Mouse (Mus musculus) liver, adult 2 months (tissue): ENCODE measurements around the gene Arhgef40. TPM values are rescaled to one million over a fixed set of nuclear protein-coding genes. Genes with fewer than 3 reads are reported as not detected.

Experiments
- DNase-seq: peaks from one replicate; pipeline ENCODE4 v3.0.0-alpha.2; 2011; ENCODE audit warnings: low read depth, low spot score; ENCODE audit errors: extremely low read depth
- H3K27ac ChIP-seq: fragments of 200-500 bp; replicated peaks from 2 replicates; pipeline ENCODE4 v1.5.1; 2012; ENCODE audit warnings: low read depth, mild to moderate bottlenecking, control low read depth, inconsistent platforms, low read length; ENCODE audit not compliant: insufficient read depth
- H3K27me3 ChIP-seq: fragments of 200-500 bp; 2 replicates; pipeline ENCODE4 v1.6.1; 2012; ENCODE audit warnings: mild to moderate bottlenecking, moderate library complexity, low read length, inconsistent platforms; ENCODE audit not compliant: control insufficient read depth, insufficient read depth
- H3K36me3 ChIP-seq: fragments of 200-500 bp; 2 replicates; pipeline ENCODE4 v1.6.1; 2012; ENCODE audit warnings: low read length, inconsistent platforms; ENCODE audit not compliant: control insufficient read depth, insufficient read depth
- H3K4me1 ChIP-seq: fragments of 200-500 bp; 2 replicates; pipeline ENCODE4 v1.6.1; 2011; ENCODE audit warnings: low read length; ENCODE audit not compliant: control insufficient read depth, insufficient read depth
- H3K4me3 ChIP-seq: fragments of 200-500 bp; 2 replicates; pipeline ENCODE4 v1.5.1; 2011; ENCODE audit warnings: low read depth, mild to moderate bottlenecking, control low read depth, low read length, moderate library complexity; ENCODE audit not compliant: insufficient read depth
- H3K79me2 ChIP-seq: fragments of 200-500 bp; 2 replicates; pipeline ENCODE4 v1.6.1; 2012; ENCODE audit warnings: inconsistent platforms, mild to moderate bottlenecking, low read length, moderate library complexity; ENCODE audit not compliant: control insufficient read depth, insufficient read depth
- H3K9ac ChIP-seq: fragments of 200-500 bp; 2 replicates; pipeline ENCODE4 v1.6.1; 2012; ENCODE audit warnings: low read depth, mild to moderate bottlenecking, control low read depth, inconsistent platforms, low read length
- CTCF ChIP-seq: fragments of 200-500 bp; IDR thresholded peaks from 2 replicates; pipeline ENCODE4 v1.5.1; 2011; ENCODE audit warnings: low read depth, low read length, control low read depth
- POLR2A ChIP-seq: fragments of 200-500 bp; IDR thresholded peaks from 2 replicates; pipeline ENCODE4 v1.6.1; 2011; ENCODE audit warnings: low read length, control low read depth; ENCODE audit not compliant: insufficient read depth; ENCODE audit errors: extremely low read depth
- WGBS: fragments of 180-500 bp; shearing (Covaris S2); methylation state at CpG from one replicate; pipeline ENCODE4 v1.1.7; 2018; 5-methylcytosine and 5-hydroxymethylcytosine counted together
- polyA plus RNA-seq: library from polyadenylated mRNA; depleted of rRNA; stranded (reverse); fragments of >200 nt; gene quantifications from 2 replicates; pipeline ENCODE4 v1.2.3, GENCODE M21; 2012
- total RNA-seq: library from RNA; depleted of rRNA; stranded (reverse); fragments of >200 nt; gene quantifications from 2 replicates; pipeline ENCODE4 v1.2.3, GENCODE M21; 2014

Arhgef40 gene
- total and polyA plus RNA-seq, 2 experiments, result 6.1 to 16.1 TPM

DNA sequence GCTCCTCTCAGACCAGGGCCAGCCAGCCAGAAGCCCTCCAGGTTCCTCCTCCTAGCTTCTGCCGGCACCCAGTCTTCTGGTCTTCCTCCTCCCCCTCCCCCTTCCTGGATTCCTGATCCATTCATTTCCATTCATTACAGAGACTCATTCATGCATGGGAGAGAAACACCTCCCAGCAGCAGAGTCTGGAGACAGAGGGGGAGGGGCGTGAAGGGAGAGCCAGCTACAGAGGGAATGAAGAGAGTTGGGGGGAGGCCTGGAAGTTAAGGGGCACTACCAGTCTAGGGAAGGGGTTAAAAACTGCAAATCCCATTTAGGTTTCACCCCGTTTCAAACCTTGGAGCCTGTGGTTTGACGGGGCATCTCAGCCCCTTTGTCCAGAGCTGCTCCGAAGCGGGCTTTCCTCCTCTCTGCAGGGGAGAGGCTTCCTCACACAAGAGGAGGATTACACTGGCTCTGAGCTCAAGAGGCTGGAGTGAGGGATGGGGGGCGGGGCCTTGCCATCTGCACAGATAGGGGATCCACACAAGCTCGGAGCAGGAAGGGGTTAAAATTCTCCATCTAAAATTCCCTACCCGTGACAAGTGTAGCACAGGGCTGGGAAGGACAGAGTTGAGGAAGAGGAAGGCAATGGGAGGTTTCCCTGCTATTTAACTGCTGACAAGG, 26.1 kb downstream of the Arhgef40 start:
- 69% methylated on average over 9 of the region's 9 CpGs for WGBS
- Histone ChIP-seq H3K9ac (no peak overlapping the region), H3K79me2 (no peaks in the 10 kb centered on the region), H3K4me3 (no peak overlapping the region), H3K4me1 (peaks cover 5% of the 10 kb centered on the region; the same call in 1 of the 2 replicates), H3K27ac (no peak overlapping the region), H3K27me3 (no peaks in the 10 kb centered on the region), H3K36me3 (peaks cover 11% of the 10 kb centered on the region)
- TF ChIP-seq CTCF (no peak), POLR2A (no peak)
- DNase-seq, result no peak

DNA sequence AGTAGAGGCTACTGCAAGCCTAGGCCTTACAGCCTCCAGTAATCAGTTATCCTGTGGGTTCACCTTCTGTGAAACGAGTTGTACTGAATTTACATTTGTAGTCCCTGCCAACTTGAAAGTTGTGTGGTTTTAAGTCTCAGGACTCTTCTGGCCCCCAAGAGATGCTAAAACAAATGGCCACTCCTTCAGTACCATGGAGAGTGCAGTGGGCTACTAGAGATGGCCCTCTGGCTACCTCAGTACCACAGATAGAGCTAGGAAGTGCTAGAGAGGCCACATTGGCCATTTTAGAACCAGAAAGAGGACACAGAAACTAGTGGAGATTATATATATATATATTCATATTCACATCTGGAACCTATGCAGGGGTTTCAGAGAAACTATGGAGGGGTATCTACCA, 27.2 kb downstream of the Arhgef40 start:
- Histone ChIP-seq H3K9ac (no peak overlapping the region), H3K4me3 (no peak overlapping the region), H3K4me1 (peaks cover 13% of the 10 kb centered on the region), H3K36me3 (peaks cover 8% of the 10 kb centered on the region), H3K27me3 (no peaks in the 10 kb centered on the region), H3K27ac (no peak overlapping the region), H3K79me2 (no peaks in the 10 kb centered on the region)
- no peak for DNase-seq
- WGBS, result 56% methylated on average over 1 of the region's 1 CpGs
- TF ChIP-seq CTCF, result no peak
- no peak for TF ChIP-seq POLR2A

DNA sequence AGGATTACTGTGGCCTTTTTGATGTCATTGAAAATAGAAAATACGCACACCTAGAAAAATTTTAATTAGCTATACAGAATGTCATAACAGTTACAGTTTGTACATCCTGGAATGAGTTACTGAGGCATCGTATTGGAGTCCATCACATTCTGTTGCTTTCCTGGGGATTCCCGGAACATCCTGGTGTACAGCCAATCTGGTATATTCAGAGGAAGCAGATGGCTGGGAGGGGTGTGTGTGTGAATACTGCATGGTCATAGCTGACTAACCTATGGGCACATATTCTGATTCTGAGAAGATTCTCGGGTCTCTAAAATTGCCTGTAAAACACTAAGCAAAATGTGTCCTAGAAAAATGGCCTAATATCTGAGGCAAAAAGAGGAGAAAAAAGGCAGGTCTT, 27.6 kb downstream of the Arhgef40 start:
- DNase-seq, result no peak
- Histone ChIP-seq H3K4me1 (peaks cover 16% of the 10 kb centered on the region), H3K9ac (no peak overlapping the region), H3K36me3 (peaks cover 4% of the 10 kb centered on the region), H3K79me2 (peaks cover 2% of the 10 kb centered on the region; the same call in 1 of the 2 replicates), H3K27ac (no peak overlapping the region), H3K4me3 (no peak overlapping the region), H3K27me3 (no peaks in the 10 kb centered on the region)
- 56% methylated on average over 4 of the region's 4 CpGs for WGBS
- TF ChIP-seq POLR2A (no peak), CTCF (no peak)

DNA sequence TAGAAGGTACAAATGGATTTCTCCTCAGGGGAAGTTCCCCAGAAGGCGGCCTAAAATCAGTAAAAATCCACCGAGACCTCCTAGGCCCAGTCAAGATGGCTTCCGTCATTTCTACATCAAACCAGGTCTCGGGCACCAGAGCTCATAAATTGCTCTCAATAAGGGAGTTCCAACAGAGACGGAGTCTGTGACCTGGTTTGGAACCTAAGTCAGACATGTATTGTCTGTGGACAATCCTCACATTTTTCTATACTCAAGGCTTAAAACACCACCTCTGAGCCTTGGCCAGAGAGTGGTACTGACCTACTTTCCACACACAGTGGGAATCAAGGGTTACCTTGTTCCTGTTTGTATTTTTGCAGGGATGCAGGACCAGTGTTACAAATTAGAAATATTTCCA, 28.0 kb downstream of the Arhgef40 start:
- H3K27ac ChIP-seq, result no peak overlapping the region
- H3K4me1 ChIP-seq, result peaks cover 16% of the 10 kb centered on the region
- TF ChIP-seq POLR2A (no peak), CTCF (no peak)
- WGBS, result 85% methylated on average over 5 of the region's 5 CpGs
- H3K4me3 ChIP-seq, result no peak overlapping the region
- H3K9ac ChIP-seq, result no peak overlapping the region
- no peaks in the 10 kb centered on the region for H3K27me3 ChIP-seq
- H3K36me3 ChIP-seq, result no peaks in the 10 kb centered on the region
- DNase-seq, result no peak
- peaks cover 2% of the 10 kb centered on the region; the same call in 1 of the 2 replicates for H3K79me2 ChIP-seq

DNA sequence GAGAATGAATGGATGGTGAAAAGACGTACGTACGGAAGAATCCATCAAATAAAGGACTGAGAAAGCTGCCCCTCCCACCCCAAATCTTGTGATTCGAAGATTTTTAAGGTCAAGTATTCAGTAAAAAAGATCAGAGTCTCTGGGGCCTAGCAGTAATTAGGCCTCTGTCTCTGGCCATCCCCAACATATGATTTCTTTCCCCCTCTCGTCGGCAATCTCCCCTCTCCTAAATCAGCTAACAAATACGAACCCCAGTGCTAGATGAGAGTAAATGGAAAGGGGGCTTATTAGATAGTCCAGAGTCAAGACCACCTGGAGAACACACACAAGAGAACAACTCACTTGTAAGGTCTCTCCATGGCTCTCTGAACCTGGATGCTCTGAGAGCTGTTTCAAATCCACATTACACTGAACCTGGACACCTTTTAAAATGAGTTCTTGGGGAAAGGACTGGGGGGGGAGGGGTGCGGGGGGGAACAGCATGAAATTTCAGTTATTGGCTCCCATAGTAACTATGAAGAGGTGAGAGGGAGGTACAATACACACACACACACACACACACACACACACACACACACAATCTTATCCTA, 28.6 kb downstream of the Arhgef40 start:
- Histone ChIP-seq H3K27ac (no peak overlapping the region), H3K4me3 (no peak overlapping the region), H3K79me2 (peaks cover 3% of the 10 kb centered on the region; the same call in 1 of the 2 replicates), H3K4me1 (peaks cover 17% of the 10 kb centered on the region), H3K36me3 (no peaks in the 10 kb centered on the region), H3K27me3 (no peaks in the 10 kb centered on the region), H3K9ac (no peak overlapping the region)
- WGBS, result 81% methylated on average over 8 of the region's 8 CpGs
- DNase-seq, result no peak
- TF ChIP-seq POLR2A (no peak), CTCF (no peak)

DNA sequence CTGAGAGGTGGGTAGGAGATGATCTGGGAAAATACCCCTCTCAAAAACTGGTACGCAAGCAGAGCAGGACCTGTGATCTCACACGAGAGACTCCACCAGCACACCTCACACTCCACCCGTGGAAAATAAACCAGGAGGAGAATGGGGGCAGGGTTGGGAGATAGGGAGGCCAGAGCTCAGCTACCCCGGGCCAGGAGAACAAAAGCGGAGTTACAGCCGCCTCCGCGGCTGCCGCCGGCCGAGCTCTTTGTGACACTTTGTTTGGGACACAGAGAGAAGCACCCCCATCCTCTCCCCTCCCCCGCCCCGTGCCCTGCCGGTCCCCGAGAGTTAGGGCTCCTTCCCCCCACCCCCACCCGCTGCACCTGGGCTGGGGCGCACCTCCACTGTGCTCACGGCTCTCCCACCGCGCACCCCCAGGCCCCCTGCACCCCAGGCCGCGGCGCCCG, 29.3 kb downstream of the Arhgef40 start:
- Histone ChIP-seq H3K79me2 (peaks cover 10% of the 10 kb centered on the region; the same call in 1 of the 2 replicates), H3K36me3 (no peaks in the 10 kb centered on the region), H3K27me3 (no peaks in the 10 kb centered on the region), H3K27ac (no peak overlapping the region), H3K4me3 (peak overlapping the region; percentile 55; the same call in 1 of the 2 replicates), H3K4me1 (peaks cover 23% of the 10 kb centered on the region), H3K9ac (peak overlapping the region; percentile 68)
- TF ChIP-seq POLR2A (no peak), CTCF (no peak)
- 7% methylated on average over 18 of the region's 24 CpGs for WGBS
- DNase-seq, result no peak
